Mouse (Mus musculus) erythroblast, embryonic 14.5 days (primary cell): ENCODE data around the gene St13.

ENCODE experiments used
- GATA1 ChIP-seq: IDR thresholded peaks from 2 replicates; pipeline ENCODE4 v1.6.1; 2012; ENCODE audit warnings: low read length, inconsistent platforms, mixed read lengths
- TAL1 ChIP-seq: IDR thresholded peaks from 3 replicates; pipeline ENCODE4 v1.6.1; 2012; ENCODE audit warnings: low read length, inconsistent platforms, mixed read lengths

DNA sequence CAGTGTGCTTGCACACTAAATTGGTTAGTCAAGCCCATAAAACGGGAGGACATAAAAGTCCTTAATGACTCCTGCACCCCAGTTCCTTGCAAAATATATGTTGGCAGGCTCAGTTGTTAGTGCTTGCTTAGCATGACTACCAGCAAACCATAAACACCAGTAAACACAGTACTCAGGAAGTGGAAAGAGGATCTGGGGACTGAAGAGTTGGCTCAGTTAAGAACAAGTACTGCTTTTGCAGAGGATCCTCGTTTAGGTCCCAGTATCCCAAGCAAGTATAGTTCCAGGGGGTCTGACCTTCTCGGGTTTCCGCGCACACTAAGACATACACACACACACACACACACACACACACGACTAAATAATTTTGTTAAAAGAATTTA, 38.9 kb downstream of the St13 start:
- TF ChIP-seq GATA1 (no peak), TAL1 (no peak)
